Mouse (Mus musculus) CH12.LX (cell line): ENCODE results near the gene Hsd17b1. TPM values are rescaled to one million over a fixed set of nuclear protein-coding genes. Genes with fewer than 3 reads are reported as not detected.

ENCODE experiments used
- DNase-seq: peaks from one replicate; pipeline ENCODE4 v3.0.0-alpha.2; 2013; ENCODE audit errors: extremely low read depth
- H3K27ac ChIP-seq: 2 replicates; pipeline ENCODE4 v1.5.1; 2012; ENCODE audit warnings: low read depth, mild to moderate bottlenecking, control low read depth, moderate library complexity; ENCODE audit not compliant: insufficient read depth
- H3K27me3 ChIP-seq: replicated peaks from 2 replicates; pipeline ENCODE3; 2012; ENCODE audit warnings: inconsistent platforms
- H3K36me3 ChIP-seq, 2 experiments: replicated peaks in 1 of 2; 2 replicates each; pipeline versions ENCODE3 to v1.6.1; 2012; ENCODE audit warnings: inconsistent platforms in 1 of 2, low read length in 1 of 2, mild to moderate bottlenecking in 1 of 2, mixed read lengths in 1 of 2, moderate library complexity in 1 of 2; ENCODE audit not compliant: control insufficient read depth in 1 of 2, insufficient read depth in 1 of 2
- H3K4me1 ChIP-seq, 2 experiments: 2 replicates each; pipeline ENCODE4 v1.6.1; 2012; ENCODE audit warnings: inconsistent platforms in 1 of 2, moderate library complexity in 1 of 2; ENCODE audit not compliant: insufficient read depth in 2 of 2, control insufficient read depth in 1 of 2
- H3K4me2 ChIP-seq: 2 replicates; pipeline ENCODE4 v1.6.1; 2012; ENCODE audit warnings: low read depth, mild to moderate bottlenecking, control low read depth; ENCODE audit not compliant: poor library complexity, insufficient read depth, severe bottlenecking
- H3K4me3 ChIP-seq, 3 experiments: fragments of 150-350 bp in 1 of 3; sonication (generic) in 1 of 3; replicated peaks in 1 of 3; 2 replicates each; pipeline versions ENCODE3 to v1.5.1; 2011 to 2012; ENCODE audit warnings: low read depth in 2 of 3, low read length in 2 of 3, mild to moderate bottlenecking in 2 of 3, moderate library complexity in 2 of 3, control low read depth in 1 of 3, improper control_type of control experiment in 1 of 3, inconsistent platforms in 1 of 3, mixed read lengths in 1 of 3; ENCODE audit not compliant: poor library complexity in 1 of 3
- H3K79me2 ChIP-seq: replicated peaks from 2 replicates; pipeline ENCODE4 v1.6.1; 2012; ENCODE audit warnings: mild to moderate bottlenecking, moderate library complexity; ENCODE audit not compliant: control insufficient read depth, poor library complexity, insufficient read depth, severe bottlenecking; ENCODE audit errors: extremely low read depth
- H3K9ac ChIP-seq: 2 replicates; pipeline ENCODE4 v1.6.1; 2012; ENCODE audit warnings: low read depth, mild to moderate bottlenecking, control low read depth, moderate library complexity; ENCODE audit not compliant: insufficient read depth
- H3K9me3 ChIP-seq: replicated peaks from 2 replicates; pipeline ENCODE3; 2012; ENCODE audit warnings: low read length, inconsistent platforms, mixed read lengths
- BHLHE40 ChIP-seq: IDR thresholded peaks from 2 replicates; pipeline ENCODE4 v1.6.1; 2011; ENCODE audit warnings: mild to moderate bottlenecking, low read depth, low read length, improper control_type of control experiment
- CTCF ChIP-seq, 2 experiments: IDR thresholded peaks in 1 of 2; conservative IDR thresholded peaks in 1 of 2; 2 replicates each; pipeline ENCODE4 v1.5.1; 2011 to 2012; ENCODE audit warnings: low read depth in 2 of 2, low read length in 2 of 2, improper control_type of control experiment in 1 of 2, inconsistent platforms in 1 of 2, mild to moderate bottlenecking in 1 of 2, moderate library complexity in 1 of 2
- E2F4 ChIP-seq: IDR thresholded peaks from 2 replicates; pipeline ENCODE4 v1.6.1; 2011; ENCODE audit warnings: low read depth, low read length, improper control_type of control experiment; ENCODE audit not compliant: insufficient replicate concordance
- ELF1 ChIP-seq: IDR thresholded peaks from 2 replicates; pipeline ENCODE4 v1.6.1; 2014; ENCODE audit warnings: low read depth, mild to moderate bottlenecking, inconsistent platforms, low read length, improper control_type of control experiment
- EP300 ChIP-seq: IDR thresholded peaks from 2 replicates; pipeline ENCODE4 v1.6.1; 2011; ENCODE audit warnings: low read length, improper control_type of control experiment
- ETS1 ChIP-seq: conservative IDR thresholded peaks from 2 replicates; pipeline ENCODE4 v1.6.1; 2012; ENCODE audit warnings: low read depth, mild to moderate bottlenecking, inconsistent platforms, low read length, improper control_type of control experiment, moderate library complexity
- GABPA ChIP-seq: IDR thresholded peaks from 2 replicates; pipeline ENCODE4 v1.6.1; 2012; ENCODE audit warnings: low read depth, low read length, improper control_type of control experiment, inconsistent platforms; ENCODE audit not compliant: insufficient replicate concordance
- HCFC1 ChIP-seq: IDR thresholded peaks from 2 replicates; pipeline ENCODE4 v1.6.1; 2012; ENCODE audit warnings: low read depth, mild to moderate bottlenecking, inconsistent platforms, low read length, improper control_type of control experiment
- JUN ChIP-seq: IDR thresholded peaks from 2 replicates; pipeline ENCODE4 v1.6.1; 2011; ENCODE audit warnings: low read depth, mild to moderate bottlenecking, low read length, improper control_type of control experiment, moderate library complexity; ENCODE audit not compliant: insufficient read depth
- KAT2A ChIP-seq: IDR thresholded peaks from 2 replicates; pipeline ENCODE4 v1.6.1; 2012; ENCODE audit warnings: low read length, improper control_type of control experiment, inconsistent platforms; ENCODE audit not compliant: insufficient replicate concordance
- MAFK ChIP-seq: IDR thresholded peaks from 2 replicates; pipeline ENCODE4 v1.6.1; 2011; ENCODE audit warnings: low read length, improper control_type of control experiment; ENCODE audit not compliant: insufficient replicate concordance
- MAZ ChIP-seq: IDR thresholded peaks from 2 replicates; pipeline ENCODE4 v1.6.1; 2012; ENCODE audit warnings: low read depth, mild to moderate bottlenecking, inconsistent platforms, low read length, improper control_type of control experiment, moderate library complexity
- MEF2A ChIP-seq: IDR thresholded peaks from 2 replicates; pipeline ENCODE4 v1.6.1; 2014; ENCODE audit warnings: low read depth, mild to moderate bottlenecking, inconsistent platforms, low read length, improper control_type of control experiment, borderline replicate concordance
- MXI1 ChIP-seq: IDR thresholded peaks from 2 replicates; pipeline ENCODE4 v1.6.1; 2011; ENCODE audit warnings: mild to moderate bottlenecking, low read depth, low read length, improper control_type of control experiment
- MYC ChIP-seq: IDR thresholded peaks from 2 replicates; pipeline ENCODE4 v1.6.1; 2011; ENCODE audit warnings: low read depth, mild to moderate bottlenecking, improper control_type of control experiment, low read length
- NELFE ChIP-seq: IDR thresholded peaks from 2 replicates; pipeline ENCODE4 v1.6.1; 2011; ENCODE audit warnings: low read depth, low read length, improper control_type of control experiment
- PAX5 ChIP-seq: IDR thresholded peaks from 2 replicates; pipeline ENCODE4 v1.6.1; 2012; ENCODE audit warnings: low read length, inconsistent platforms, mixed read lengths
- POLR2AphosphoS2 ChIP-seq: IDR thresholded peaks from 2 replicates; pipeline ENCODE4 v1.6.1; 2011; ENCODE audit warnings: low read depth, low read length, improper control_type of control experiment
- RAD21 ChIP-seq: IDR thresholded peaks from 2 replicates; pipeline ENCODE4 v1.6.1; 2011; ENCODE audit warnings: low read depth, mild to moderate bottlenecking, low read length, improper control_type of control experiment, moderate library complexity
- SIN3A ChIP-seq: IDR thresholded peaks from 2 replicates; pipeline ENCODE4 v1.6.1; 2012; ENCODE audit warnings: low read length, improper control_type of control experiment, inconsistent platforms
- USF2 ChIP-seq: conservative IDR thresholded peaks from 2 replicates; pipeline ENCODE4 v1.6.1; 2011; ENCODE audit warnings: low read depth, low read length, improper control_type of control experiment
- ZC3H11A ChIP-seq: IDR thresholded peaks from 2 replicates; pipeline ENCODE4 v1.6.1; 2012; ENCODE audit warnings: low read depth, mild to moderate bottlenecking, inconsistent platforms, low read length, improper control_type of control experiment
- ZKSCAN1 ChIP-seq: IDR thresholded peaks from 2 replicates; pipeline ENCODE4 v1.6.1; 2012; ENCODE audit warnings: low read depth, inconsistent platforms, low read length, improper control_type of control experiment, borderline replicate concordance
- ZMIZ1 ChIP-seq: IDR thresholded peaks from 2 replicates; pipeline ENCODE4 v1.6.1; 2012; ENCODE audit warnings: low read depth, mild to moderate bottlenecking, inconsistent platforms, low read length, improper control_type of control experiment
- ZNF384 ChIP-seq: IDR thresholded peaks from 2 replicates; pipeline ENCODE4 v1.6.1; 2012; ENCODE audit warnings: low read depth, low read length, improper control_type of control experiment, inconsistent platforms
- dilution Hi-C: fragments of 300-500 bp; cut with MboI; formaldehyde crosslinking; loops from 2 replicates; pipeline ENCODE4 v1.14.3; 2020; ENCODE audit warnings: low sequenced_read_pairs; ENCODE audit not compliant: extremely low pct_unique_long_range_greater_than_20kb, extremely low pct_ligation_motif_present
- in situ Hi-C: fragments of 300-500 bp; cut with MboI; formaldehyde crosslinking; loops from 3 replicates; pipeline ENCODE4 v1.14.3; 2019; ENCODE audit warnings: low sequenced_read_pairs, low pct_ligation_motif_present, low pct_unique_long_range_greater_than_20kb, mixed read lengths
- polyA plus RNA-seq: library from polyadenylated mRNA; unstranded; fragments of >175 nt; gene quantifications from 2 replicates; pipeline ENCODE4 v1.2.1, GENCODE M21; 2012; ENCODE audit warnings: low read depth; ENCODE audit not compliant: insufficient read length
- total RNA-seq, 2 experiments: library from RNA; depleted of rRNA; stranded (reverse); fragments of 300-350 nt in 1 of 2; fragments of >200 nt in 1 of 2; gene quantifications; 2 replicates each; pipeline ENCODE4 v1.2.3; 2012 to 2014

The Hsd17b1 gene
- total and polyA plus RNA-seq, 3 experiments: 0.17 to 0.81 TPM; not detected in 1

GRCm38 (mm10) chr11:101033856-101034500 is 44.2 kb upstream of the Hsd17b1 start:
- H3K4me2 ChIP-seq: no peak overlapping the region
- in situ Hi-C loops: no loop called here
- H3K9me3 ChIP-seq: no peaks in the 10 kb centered on the region
- TF ChIP-seq ZC3H11A (no peak), MXI1 (no peak), ZKSCAN1 (no peak), EP300 (no peak), MYC (no peak), MAZ (no peak), ETS1 (no peak), ZMIZ1 (no peak), MEF2A (no peak)
- TF ChIP-seq, all 38 proteins: peak for 0
- dilution Hi-C loops: no loop called here
- Histone ChIP-seq H3K27ac (no peak overlapping the region), H3K36me3 (peaks cover 76 to 89% of the 10 kb centered on the region in 2 experiments), H3K79me2 (no peaks in the 10 kb centered on the region), H3K27me3 (no peaks in the 10 kb centered on the region), H3K4me3 (no peak overlapping the region), H3K4me1 (peaks cover 0 to 9% of the 10 kb centered on the region in 2 experiments; a peak in 1 of 4 replicates), H3K9ac (no peak overlapping the region)
- DNase-seq: no peak

- no peaks in the 10 kb centered on the region for H3K27me3 ChIP-seq
- DNase-seq: no peak
- H3K4me1 ChIP-seq: peaks cover 0 to 9% of the 10 kb centered on the region in 2 experiments; a peak in 1 of 4 replicates
- dilution Hi-C loops: no loop called here
- no peak overlapping the region for H3K9ac ChIP-seq
- H3K79me2 ChIP-seq: no peaks in the 10 kb centered on the region
- TF ChIP-seq E2F4 (no peak), KAT2A (no peak), MAFK (no peak), MYC (no peak), JUN (no peak), NELFE (no peak), HCFC1 (no peak), GABPA (no peak), ELF1 (no peak), ETS1 (no peak), PAX5 (no peak), BHLHE40 (no peak), SIN3A (no peak), MXI1 (no peak), CTCF (conservative IDR thresholded peaks at IDR 0.05 in 1 of 2, IDR thresholded peaks at IDR 0.05 in 1 of 2; ENCODE audit: low read depth in 2 of 2, low read length in 2 of 2) (no peak), USF2 (no peak), POLR2AphosphoS2 (no peak), EP300 (no peak), RAD21 (no peak), ZNF384 (no peak)
- H3K9me3 ChIP-seq: no peaks in the 10 kb centered on the region
- H3K4me2 ChIP-seq: no peak overlapping the region
- no peak overlapping the region for H3K27ac ChIP-seq
- in situ Hi-C loops: no loop called here
- H3K4me3 ChIP-seq: no peak overlapping the region
- peaks cover 77 to 91% of the 10 kb centered on the region in 2 experiments for H3K36me3 ChIP-seq
These were observed 43.4 kb upstream of the Hsd17b1 start for GRCm38 (mm10) chr11:101034614-101035327.
